Mouse (Mus musculus): Measurements from ENCODE around the gene Phf20.
"Not testable (repeated sequence)": the region's sequence is repeated elsewhere in the genome, so short reads cannot be mapped to it uniquely, and the experiment has no call there.

Gene Phf20

DNA sequence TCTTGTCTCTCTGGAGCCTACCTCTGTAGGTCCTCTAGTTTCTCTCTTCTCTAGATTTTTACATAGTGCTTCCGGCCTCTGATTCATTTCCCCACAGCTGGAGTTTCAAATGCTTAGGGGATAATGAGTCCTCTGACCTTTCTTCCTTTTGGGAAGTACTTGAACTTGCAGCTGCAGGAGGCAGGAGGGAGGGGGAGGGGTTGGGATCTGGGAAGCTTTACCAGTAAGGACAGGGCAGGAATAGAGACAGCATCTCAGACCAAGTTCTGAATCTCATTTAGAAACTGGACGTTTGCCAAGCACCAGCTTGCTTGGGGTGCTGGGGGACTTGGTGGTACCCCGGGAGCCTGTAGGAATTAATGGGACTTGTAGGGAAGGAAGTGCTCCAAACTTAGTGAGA is 3.7 kb downstream of the Phf20 start:
- no peak for DNase-seq (ENCODE audit: low read depth)

DNA sequence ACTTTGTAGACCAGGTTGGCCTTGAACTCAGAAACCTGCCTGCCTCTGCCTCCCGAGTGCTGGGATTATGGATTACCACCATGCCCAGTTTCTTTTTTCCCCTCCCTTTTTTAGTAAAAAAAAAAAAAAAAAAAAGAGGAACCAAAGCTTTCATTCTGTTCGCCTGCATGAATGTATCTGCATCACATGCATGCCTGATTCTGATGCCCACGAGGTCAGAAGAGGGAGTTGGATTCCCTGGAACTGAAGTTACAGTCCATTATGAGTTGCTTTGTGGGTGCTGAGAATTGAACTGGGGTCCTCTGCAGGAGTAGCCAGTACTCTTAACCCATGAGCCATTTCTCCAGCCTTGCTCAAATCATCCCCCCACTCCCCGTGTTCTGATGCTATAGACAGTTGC is 5.2 kb downstream of the Phf20 start:
- DNase-seq (ENCODE audit: low read depth) = no peak

DNA sequence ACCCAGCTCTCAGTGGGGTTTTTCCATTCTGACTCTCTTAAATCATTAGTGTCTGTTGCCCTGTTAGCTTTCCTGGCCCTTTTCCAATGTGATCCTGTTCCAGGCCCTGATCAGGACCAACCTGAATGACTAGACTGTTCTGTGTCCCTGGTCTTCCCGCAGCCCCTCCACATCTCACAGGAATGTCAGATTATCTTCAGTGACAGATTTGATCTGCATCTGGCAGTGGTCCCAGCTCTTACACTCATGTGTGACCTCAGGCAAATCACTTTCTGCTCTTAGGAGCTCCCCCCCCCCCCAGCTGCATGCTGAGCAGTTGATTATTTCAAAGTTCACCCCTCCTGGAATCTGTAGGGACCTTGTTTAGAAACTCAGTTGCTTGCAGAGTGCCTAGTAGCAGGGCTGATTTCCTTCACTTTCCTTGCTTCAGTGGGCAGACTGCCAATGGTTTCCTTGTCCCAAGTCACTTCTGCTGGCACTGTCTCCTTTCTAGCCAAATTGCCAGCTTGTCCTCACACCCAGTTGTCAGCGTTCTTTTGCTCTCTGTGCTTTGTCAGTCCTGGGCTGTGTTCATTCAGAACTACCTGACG is 6.7 kb downstream of the Phf20 start:
- DNase-seq (ENCODE audit: low read depth) = no peak

DNA sequence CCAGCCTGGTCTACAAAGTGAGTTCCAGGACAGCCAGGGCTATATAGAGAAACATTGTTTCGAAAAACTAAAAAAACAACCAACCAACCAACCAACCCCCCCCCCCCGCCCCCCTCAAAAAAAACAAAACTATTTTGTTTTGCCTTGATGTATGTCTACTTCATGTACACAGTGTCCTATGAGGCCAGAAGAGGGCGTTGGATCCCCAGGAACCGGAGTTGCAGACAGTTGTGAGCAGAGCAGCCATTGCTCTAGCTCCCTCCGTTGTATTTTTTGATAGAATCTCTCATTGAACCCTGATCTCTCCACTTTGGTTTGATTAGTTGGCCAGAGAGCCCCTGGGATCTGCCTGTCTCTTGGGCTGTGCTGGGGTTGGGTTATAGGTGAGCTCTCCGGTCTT is 7.7 kb downstream of the Phf20 start:
- no peak for DNase-seq (ENCODE audit: low read depth)

DNA sequence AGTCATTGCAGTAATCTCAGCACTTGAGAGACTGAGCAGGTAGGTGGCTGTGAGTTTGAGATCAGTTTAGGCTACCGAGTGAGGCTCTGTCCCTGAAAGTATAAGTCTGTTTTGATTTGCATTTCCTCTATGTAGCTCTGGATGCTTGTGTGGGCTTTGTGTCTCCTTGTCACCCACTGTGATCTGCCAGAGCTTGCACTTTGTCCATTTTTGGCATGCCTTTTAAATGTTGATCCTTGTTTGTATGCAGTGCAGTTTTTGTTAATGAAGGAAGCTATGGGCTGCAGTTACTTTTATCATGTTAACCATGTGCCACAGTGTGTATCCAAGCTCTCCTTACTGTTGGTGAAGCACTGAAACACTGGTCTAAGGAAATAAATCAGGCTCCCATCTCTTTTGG is 21.5 kb downstream of the Phf20 start:
- no peak for DNase-seq (ENCODE audit: low read depth)

DNA sequence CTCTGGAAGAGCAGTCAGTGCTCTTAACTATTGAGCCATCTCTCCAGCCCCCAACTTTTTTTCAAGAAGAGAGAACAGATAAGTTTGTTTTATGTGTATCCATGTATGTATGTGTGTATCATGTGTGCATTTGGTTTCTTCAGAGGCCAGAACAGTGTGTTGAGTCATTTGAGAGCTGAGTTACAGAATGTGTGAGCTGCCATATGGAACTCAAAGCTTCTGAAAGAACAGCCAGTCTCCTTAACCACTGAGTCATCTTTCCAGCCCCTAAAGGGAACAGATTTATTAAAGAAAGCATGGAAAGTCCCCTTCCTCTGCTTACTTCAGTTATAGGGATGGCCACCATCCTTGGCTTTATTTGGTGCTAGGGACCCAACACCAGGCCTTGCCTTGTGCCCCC is 25.8 kb downstream of the Phf20 start:
- DNase-seq (ENCODE audit: low read depth) = no peak

DNA sequence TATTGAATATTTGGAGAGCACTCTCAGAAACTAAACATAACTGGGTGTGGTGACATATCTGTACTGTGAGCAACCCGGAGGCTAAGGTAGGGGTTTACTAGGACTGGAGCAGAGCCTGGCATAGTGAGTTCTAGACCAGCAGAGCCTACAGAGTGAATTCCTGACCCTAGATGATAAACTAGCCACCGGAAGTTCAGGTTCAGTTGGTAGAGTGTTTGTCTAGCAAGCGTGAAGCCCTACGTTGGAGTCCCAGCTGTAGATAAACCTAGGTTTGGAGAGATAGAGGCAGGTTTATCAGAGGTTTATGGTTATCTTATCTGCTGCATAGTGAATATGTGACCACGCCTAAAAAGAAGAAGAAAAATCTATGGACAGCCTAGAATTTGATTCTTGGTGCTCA is 27.8 kb downstream of the Phf20 start:
- no peak for DNase-seq (ENCODE audit: low read depth)

DNA sequence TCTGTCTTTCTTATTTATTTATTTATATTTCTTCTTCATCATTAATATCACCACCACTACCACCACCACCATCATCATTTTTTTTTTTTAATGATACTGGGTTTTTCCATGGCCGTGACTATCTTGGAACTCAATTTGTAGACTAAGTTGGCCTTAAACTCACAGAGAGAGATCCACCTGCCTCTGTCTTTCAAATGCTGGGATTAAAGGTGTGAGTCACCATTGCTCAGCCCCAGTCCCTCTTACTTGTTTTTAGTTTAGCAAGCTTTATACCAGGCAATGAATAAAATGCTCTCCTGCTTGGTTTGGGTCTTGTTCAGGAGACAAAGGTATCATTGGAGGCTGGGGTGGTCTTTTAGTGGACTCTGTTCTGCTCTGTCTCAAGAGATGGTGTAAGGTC is 31.4 kb downstream of the Phf20 start:
- no peak for DNase-seq (ENCODE audit: low read depth)

DNA sequence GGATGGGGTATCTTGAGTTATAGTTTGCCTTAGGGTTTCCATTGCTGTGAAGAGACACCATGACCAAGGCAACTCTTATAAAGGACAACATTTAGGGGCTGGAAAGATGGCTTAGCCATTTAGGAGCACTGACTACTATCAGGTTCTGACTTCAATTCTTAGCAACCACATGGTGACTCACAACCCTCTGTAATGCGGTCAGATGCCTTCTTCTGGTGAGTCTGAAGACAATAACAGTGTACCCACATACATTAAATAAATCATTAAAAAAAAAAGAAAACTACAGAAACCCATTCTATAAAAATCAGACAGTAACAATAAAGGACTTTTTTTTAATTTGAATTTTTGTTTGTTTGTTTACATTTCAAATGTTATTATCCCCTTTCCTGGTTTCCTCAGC is 32.9 kb downstream of the Phf20 start:
- DNase-seq (ENCODE audit: low read depth) = no peak

DNA sequence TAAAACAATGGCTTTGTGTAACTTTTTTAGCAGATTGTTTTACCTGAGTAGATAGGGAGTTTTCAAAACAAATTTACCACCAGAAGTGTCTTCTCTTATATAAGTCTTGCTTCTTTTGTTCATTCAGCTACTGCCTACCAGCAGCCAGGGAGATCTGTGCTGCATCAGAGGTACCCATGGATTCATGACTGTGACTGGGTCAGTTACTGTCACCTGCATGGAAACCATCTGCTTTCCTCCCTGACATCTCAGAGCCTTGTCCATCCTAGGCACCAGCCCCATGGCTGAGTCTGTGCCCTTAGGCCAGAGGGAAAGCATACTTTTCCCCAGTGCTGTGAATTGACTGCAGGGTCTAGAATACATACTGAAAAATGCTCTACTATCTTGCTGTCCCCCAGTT is 35.1 kb downstream of the Phf20 start:
- DNase-seq (ENCODE audit: low read depth) = no peak

DNA sequence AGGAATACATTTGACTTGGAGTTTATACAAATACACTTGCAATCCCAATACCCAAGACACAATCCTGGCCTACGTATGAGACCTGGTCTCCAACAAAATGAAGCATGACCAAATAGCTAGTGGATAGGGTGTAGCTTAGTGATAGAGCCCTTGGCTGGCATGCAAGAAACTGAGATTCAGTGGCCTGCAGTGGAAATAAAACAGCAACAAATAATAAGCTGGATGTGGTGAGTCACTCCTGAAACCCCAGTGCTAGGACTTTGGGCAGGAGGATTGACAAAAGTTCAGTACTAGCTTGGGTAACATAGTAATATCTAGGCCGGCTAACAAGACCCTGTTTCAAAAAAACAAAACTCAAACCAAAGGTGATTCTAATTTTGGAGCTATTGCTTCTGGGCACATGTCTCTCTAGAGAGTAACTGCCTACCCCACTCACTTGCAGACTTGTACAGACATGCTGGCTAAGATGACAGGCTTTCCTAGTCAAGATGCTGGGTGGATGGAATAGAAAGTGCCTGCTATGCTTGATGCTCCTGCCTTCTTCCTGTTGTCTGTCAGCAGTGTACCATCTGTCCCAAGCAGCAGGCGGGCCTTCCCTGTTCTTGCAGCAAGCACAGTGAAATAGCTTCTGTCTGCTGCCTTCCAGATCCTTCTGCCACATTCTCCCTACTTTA is 37.1 kb downstream of the Phf20 start:
- DNase-seq (ENCODE audit: low read depth) = no peak

DNA sequence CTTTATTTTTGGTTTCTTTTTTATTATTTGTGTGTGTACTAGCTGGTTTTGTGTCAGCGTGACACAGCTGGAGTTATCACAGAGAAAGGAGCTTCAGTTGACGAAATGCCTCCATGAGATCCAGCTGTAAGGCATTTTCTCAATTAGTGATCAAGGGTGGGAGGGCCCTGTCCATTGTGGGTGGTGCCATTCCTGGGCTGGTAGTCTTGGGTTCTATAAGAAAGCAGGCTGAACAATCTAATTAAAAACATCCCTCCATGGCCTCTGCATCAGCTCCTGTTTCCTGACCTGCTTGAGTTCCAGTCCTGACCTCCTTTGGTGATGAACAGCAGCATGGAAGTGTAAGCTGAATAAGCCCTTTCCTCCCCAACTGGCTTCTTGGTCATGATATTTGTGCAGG is 37.8 kb downstream of the Phf20 start:
- DNase-seq (ENCODE audit: low read depth) = not testable (repeated sequence)

DNA sequence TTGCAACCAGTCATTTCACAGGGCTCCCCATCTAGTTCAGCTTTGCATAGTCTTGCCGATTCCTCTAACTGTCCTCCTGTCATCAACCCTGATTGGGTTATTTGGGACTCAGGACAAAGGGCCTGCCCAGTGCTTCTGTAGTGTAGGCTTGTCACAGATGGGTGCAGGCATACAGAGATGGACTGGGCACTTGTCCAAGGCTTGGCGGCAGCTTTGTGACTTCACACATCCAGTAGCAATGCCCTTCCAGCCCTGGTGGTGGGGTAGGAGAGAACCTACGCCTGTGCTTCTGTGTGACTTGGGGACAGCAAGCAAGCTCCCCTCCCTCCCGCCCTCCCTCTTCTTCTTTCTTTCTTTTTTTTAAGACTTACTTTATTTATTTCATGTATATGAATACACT is 39.6 kb downstream of the Phf20 start:
- no peak for DNase-seq (ENCODE audit: low read depth)

DNA sequence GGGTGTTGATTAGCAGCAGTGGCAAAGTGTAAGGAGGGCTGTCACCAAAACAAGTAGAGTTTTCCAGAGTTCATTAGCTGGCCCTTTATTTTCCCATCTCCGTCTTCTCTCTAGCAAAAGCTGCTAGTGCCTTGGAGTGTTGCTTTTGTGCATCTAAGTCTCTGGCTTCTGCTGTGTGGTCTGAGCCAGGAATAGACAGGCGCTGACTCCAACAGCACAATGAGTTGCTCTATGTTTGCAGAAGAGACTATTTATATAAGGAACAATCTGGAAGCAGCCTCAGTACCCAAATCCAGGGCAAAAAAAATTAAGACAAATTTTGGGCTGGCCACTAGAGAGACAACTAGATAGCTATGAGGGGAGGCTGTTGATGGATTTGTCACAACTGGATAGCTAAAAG is 45.4 kb downstream of the Phf20 start:
- DNase-seq (ENCODE audit: low read depth) = no peak

DNA sequence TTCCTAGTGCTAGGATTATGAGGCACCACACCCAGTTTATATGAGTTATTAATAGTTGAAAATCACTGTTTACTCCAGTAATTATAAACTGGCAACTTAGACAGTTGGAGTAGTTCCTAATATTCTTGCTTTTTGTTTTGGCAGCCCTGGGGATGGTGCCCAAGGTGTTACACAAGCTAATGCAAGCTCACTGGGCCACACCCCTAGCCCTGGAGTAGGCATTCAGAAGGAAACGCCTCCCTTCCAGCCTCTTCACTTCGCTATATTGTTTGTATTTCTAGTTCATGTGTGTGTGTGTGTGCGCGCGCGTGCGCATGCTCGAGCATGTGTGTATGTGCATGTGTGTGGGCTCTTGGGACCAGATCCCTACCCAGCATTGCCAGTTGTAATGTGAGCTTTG is 46.7 kb downstream of the Phf20 start:
- DNase-seq (ENCODE audit: low read depth) = no peak

DNA sequence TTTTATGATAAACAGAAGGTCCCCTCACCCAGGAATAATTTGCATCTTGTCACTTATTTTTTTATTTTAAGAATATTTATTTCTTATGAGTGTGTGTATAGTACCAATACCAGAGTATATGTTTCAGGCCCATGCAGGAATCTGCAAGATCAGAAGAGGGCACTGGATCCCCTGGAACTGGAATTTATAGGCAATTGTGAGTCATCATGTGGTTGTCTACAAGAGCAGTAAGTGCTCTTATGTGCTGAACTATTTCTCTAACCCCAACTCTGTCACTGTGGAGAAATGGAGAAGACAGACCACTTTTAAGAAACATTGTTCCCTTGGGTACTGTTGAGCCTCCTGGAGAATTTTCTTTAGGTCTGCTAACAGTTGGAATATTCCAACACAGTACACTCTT is 51.3 kb downstream of the Phf20 start:
- no peak for DNase-seq (ENCODE audit: low read depth)

DNA sequence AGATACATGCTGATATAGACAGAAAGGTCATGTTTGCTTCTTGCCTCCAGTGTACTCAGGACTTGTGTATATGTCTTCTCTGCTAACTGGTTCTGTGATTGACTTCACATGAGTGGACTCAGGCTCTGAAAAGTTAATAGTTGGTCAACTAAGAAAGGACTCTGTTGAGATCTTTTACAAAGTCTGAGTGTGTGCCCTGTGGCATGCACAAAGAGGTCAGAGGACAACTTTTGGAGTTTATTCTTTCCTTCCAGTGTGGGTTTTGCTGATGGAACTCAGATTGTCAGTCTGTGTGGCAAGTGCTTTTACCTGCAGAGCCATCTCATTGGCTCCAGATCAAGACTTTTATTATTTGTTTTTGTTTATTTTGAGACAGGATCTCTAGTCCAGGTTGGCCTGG is 54.5 kb downstream of the Phf20 start:
- DNase-seq (ENCODE audit: low read depth) = no peak

DNA sequence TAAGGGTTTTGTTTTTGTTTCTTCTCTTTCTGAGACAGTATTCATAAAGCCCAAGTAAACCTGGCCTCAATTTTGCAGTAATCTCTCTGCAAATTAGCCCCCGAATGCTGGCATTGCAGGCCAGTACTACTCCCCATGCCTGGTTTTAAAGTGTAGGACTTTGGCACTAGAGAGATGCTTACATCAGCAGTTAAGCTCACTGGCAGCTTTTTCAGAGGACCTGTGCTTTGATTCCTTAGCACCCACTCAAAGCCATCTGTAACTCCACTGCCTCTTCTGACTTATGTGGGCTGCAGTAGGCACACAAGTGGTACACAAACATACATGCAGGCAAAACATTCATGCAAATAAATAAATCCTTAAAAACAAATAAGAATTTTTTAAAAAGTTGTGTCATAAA is 55.0 kb downstream of the Phf20 start:
- no peak for DNase-seq (ENCODE audit: low read depth)

DNA sequence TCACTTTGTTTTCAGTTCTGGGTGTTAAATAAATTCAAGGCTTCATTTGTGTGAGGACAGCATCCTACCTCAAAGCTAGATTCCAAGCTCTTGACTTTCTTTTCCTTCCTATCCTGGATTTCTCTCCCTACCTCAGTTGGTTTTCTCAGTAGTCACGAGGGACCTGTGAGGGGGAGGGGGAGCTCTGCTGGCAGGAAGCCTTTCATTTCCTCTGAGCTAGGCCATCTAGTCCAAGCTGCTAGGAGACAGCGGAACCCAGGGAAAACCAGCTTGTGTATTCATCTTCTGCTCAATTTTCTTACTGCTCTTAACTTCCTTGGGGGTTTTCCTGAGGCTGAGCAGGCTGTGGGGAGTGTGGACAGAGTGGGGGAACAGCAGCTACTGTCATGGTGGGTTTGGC is 60.8 kb downstream of the Phf20 start:
- no peak for DNase-seq (ENCODE audit: low read depth)

DNA sequence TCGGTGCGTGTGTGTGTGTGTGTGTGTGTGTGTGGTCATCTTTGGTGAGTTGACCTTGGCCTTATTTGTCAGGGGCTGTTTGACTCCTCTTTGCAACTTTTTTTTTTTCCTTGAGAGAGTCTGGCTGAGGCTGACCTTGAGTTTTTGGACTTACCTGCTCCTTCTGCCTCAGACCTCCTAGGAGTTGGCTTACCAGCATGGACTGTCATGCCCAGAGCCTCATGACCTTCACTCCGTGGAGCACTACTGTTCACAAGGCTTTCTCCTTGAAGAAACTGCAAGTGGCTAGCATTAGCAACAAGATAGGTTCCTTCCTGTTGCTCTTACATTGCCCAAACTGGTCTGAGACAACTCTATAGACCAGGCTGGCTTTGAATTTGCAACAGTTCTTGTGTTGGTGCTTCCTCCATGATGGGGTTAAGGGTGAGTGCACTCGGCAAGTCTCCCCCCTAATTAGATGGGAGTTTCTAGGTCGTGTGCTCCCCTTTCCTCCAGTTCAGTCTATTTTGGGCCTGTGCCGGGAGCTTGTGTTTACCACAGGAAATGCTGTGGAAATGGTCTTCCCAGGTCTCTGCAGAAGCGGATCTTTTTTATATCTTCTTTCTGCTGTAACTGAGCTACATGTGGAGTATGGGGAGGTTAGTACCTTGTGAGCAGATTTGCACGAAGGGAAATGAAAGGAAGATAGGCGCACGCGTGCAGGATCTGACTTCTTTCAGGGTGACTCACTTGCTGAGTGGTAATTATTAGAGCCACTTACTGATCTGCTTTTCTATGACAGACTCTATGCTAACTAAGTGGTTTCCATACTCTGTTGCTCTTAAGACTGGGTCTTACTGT is 61.9 kb downstream of the Phf20 start:
- no peak for DNase-seq (ENCODE audit: low read depth)

DNA sequence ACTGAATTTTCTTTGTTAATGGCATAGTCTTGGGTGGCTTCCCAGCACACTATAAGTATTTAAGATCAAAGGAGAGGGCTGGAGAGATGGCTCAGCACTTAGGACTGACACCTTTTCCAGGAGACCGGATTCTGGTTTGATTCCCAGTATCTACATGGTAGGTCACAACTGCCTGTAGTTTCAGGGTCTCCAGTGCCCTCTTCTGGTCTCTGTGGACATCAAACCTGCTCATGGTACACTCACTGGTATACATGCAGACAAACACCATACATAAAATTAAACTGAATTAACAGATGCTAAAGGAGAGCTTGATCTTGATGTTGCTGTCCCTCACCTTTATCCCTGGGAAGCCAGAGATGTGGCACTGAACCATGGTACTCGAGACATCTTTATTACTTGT is 64.7 kb downstream of the Phf20 start:
- no peak for DNase-seq (ENCODE audit: low read depth)

DNA sequence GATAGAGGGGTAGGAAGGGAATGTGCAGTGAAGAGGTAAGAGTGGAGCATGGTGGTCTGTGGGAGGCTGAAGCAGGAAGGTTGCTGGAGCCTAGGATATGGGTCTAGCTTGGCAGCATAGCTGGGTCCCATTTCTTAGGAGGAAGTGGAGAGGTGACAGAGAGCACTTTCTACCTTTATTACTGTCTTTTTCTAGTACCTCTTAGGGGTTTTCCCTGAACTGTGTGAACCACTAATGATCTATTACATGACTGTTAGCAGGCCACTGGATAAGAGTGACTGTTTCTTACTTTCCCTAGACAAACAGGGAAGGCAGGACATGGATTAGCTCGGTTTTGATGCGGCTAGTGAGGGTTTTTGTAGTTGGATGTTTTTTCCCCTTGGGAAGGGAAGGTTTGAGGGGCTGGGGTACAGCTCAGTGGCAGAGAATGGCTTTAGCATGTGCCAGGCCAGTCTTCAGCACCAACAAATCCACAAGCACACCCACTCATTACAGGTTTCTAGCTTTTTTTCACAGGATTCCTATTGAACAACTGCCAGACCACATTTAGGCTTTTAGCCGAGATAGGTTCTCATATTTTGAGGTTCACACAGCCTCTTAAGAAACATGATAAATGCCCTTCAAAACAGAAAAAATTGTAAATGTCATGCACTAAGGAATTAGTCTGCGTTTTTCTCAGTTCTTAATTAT is 67.1 kb downstream of the Phf20 start:
- DNase-seq (ENCODE audit: low read depth) = no peak

DNA sequence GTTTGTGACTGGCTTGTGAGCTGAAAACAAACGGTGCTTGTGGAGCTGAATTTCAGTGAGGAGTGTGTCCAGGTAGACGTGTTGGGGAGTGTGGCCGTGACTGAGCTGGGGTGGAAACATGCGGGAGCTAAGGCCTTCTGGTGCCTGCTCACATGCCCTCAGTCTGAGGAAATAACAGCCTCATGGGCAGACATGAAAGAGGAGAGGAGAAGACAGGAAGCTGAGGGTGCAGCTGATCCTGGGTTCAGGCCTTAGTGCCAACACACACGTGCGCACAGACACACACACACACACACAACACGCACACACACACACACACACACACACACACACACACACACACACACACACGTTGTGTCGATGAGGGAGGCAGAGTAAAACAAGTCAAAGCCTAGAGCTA is 71.4 kb downstream of the Phf20 start:
- no peak for DNase-seq (ENCODE audit: low read depth)
